11 mouse cellular contexts compared by ENCODE assay signal in genomic region chr11:5009354-5010074, GRCm38 (mm10). TPM values are rescaled to one million over a fixed set of nuclear protein-coding genes. Genes with fewer than 3 reads are reported as not detected.
DNase-seq lines count a peak whose midpoint lies in the region; ATAC-seq and TF ChIP-seq lines count a peak whose summit lies in the region.
"Had no signal": no experiment of that assay in that cellular context is flagged by ENCODE, and none has a peak within 500 bp of the region (broad histone marks: within the 10 kb centered on the region; RNA-seq: fewer than 3 reads in every experiment).

No protein-coding gene starts in this region.

- peak; percentile 89 for TF ChIP-seq EP300 in liver, embryonic 14.5 days (IDR thresholded peaks at IDR 0.05; ENCODE audit: low read depth)

- H3K4me2 ChIP-seq in heart, embryonic 13.5 days: peak overlapping the region; percentile 5; the same call in 1 of the 2 replicates
- H3K4me2 ChIP-seq in liver, embryonic 14.5 days (ENCODE audit: low read depth): peak overlapping the region; percentile 83
- no peak overlapping the region for H3K4me2 ChIP-seq in hindbrain, postnatal 0 days (ENCODE audit: low read depth, low read length)

- no peak for DNase-seq in heart, embryonic 10.5 days (ENCODE audit: low spot score)
- peak; percentile 33 for DNase-seq in 416B (ENCODE audit: low read depth)
- DNase-seq in liver, embryonic 14.5 days (ENCODE audit: low read depth in 3 of 3, low spot score in 3 of 3): peak; percentile 70 to 74 (median 74)
- DNase-seq in hindbrain, postnatal 0 days (ENCODE audit: low spot score): no peak
- no peak for DNase-seq in hindbrain, embryonic 10.5 days (ENCODE audit: low spot score)
- no peak for DNase-seq in layer of hippocampus, postnatal 25 days (ENCODE audit: extremely low spot score in 1 of 2, low spot score in 1 of 2)
- DNase-seq: cerebellum, postnatal 25 days; heart, adult 11 months had no signal

- H3K27ac ChIP-seq in heart, embryonic 13.5 days (replicated peaks): no peak overlapping the region
- no peak overlapping the region for H3K27ac ChIP-seq in heart, embryonic 10.5 days
- peak overlapping the region; percentile 70 for H3K27ac ChIP-seq in brown adipose tissue, adult 24 weeks (replicated peaks; ENCODE audit: low read depth, low read length)
- peak overlapping the region; percentile 97 for H3K27ac ChIP-seq in liver, embryonic 14.5 days
- H3K27ac ChIP-seq in hindbrain, postnatal 0 days: no peak overlapping the region
- H3K27ac ChIP-seq in hindbrain, embryonic 10.5 days: no peak overlapping the region

- no peak for ATAC-seq in heart, embryonic 13.5 days (ENCODE audit: extremely low read depth, insufficient number of reproducible peaks, low FRiP score, low TSS enrichment)
- ATAC-seq in liver, embryonic 14.5 days (ENCODE audit: insufficient read depth): peak; percentile 93
- no peak for ATAC-seq in hindbrain, postnatal 0 days
- ATAC-seq: lung, postnatal 0 days had no signal

- no peak for TF ChIP-seq CTCF in liver, embryonic 14.5 days (IDR thresholded peaks at IDR 0.05; ENCODE audit: low read depth)
- TF ChIP-seq CTCF in hindbrain, postnatal 0 days (IDR thresholded peaks at IDR 0.05; ENCODE audit: low read depth): no peak

- peaks cover 49% of the 10 kb centered on the region for H3K36me3 ChIP-seq in heart, embryonic 13.5 days
- peaks cover 40% of the 10 kb centered on the region for H3K36me3 ChIP-seq in heart, embryonic 10.5 days
- H3K36me3 ChIP-seq in liver, embryonic 14.5 days (replicated peaks; ENCODE audit: control insufficient read depth, insufficient read depth, low read depth): peaks cover 30% of the 10 kb centered on the region
- H3K36me3 ChIP-seq in hindbrain, postnatal 0 days (ENCODE audit: insufficient read depth, low read length): peaks cover 30% of the 10 kb centered on the region
- H3K36me3 ChIP-seq in hindbrain, embryonic 10.5 days: peaks cover 43% of the 10 kb centered on the region

- H3K27me3 ChIP-seq in heart, embryonic 13.5 days (replicated peaks): no peaks in the 10 kb centered on the region
- H3K27me3 ChIP-seq in heart, embryonic 10.5 days (ENCODE audit: insufficient read depth, poor library complexity, severe bottlenecking): no peaks in the 10 kb centered on the region
- no peaks in the 10 kb centered on the region for H3K27me3 ChIP-seq in liver, embryonic 14.5 days (ENCODE audit: control insufficient read depth, insufficient read depth, low read length)
- H3K27me3 ChIP-seq in hindbrain, postnatal 0 days (ENCODE audit: insufficient read depth, low read length): no peaks in the 10 kb centered on the region
- no peaks in the 10 kb centered on the region for H3K27me3 ChIP-seq in hindbrain, embryonic 10.5 days (ENCODE audit: insufficient read depth, poor library complexity, severe bottlenecking)

- WGBS in heart, embryonic 13.5 days: 55% methylated on average over 3 of the region's 3 CpGs
- 65% methylated on average over 3 of the region's 3 CpGs for WGBS in heart, embryonic 10.5 days
- WGBS in liver, embryonic 14.5 days (ENCODE audit: insufficient replicate concordance): 17% methylated on average over 3 of the region's 3 CpGs
- WGBS in hindbrain, postnatal 0 days: 82% methylated on average over 3 of the region's 3 CpGs
- WGBS in hindbrain, embryonic 10.5 days: 87% methylated on average over 3 of the region's 3 CpGs

- H3K9me3 ChIP-seq in heart, embryonic 13.5 days: no peaks in the 10 kb centered on the region
- H3K9me3 ChIP-seq in heart, embryonic 10.5 days: no peaks in the 10 kb centered on the region
- no peaks in the 10 kb centered on the region for H3K9me3 ChIP-seq in liver, embryonic 14.5 days (ENCODE audit: control insufficient read depth, low read length)
- H3K9me3 ChIP-seq in hindbrain, postnatal 0 days (ENCODE audit: low read length): no peaks in the 10 kb centered on the region
- H3K9me3 ChIP-seq in hindbrain, embryonic 10.5 days: no peaks in the 10 kb centered on the region

- H3K4me1 ChIP-seq in heart, embryonic 13.5 days: peaks cover 19% of the 10 kb centered on the region
- H3K4me1 ChIP-seq in heart, embryonic 10.5 days: 0 out of 2 replicates have a peak, but pooled peaks cover 6% of the 10 kb centered on the region
- H3K4me1 ChIP-seq in brown adipose tissue, adult 24 weeks (ENCODE audit: control insufficient read depth, insufficient read depth, insufficient read length, low read length): no peaks in the 10 kb centered on the region
- peaks cover 55 to 56% of the 10 kb centered on the region in 2 experiments for H3K4me1 ChIP-seq in liver, embryonic 14.5 days (replicated peaks; ENCODE audit: control insufficient read depth in 2 of 2, insufficient read depth in 2 of 2, low read length in 1 of 2)
- H3K4me1 ChIP-seq in hindbrain, postnatal 0 days (ENCODE audit: insufficient read depth, low read length): no peaks in the 10 kb centered on the region
- no peaks in the 10 kb centered on the region for H3K4me1 ChIP-seq in hindbrain, embryonic 10.5 days (replicated peaks)

- no peak overlapping the region for H3K9ac ChIP-seq in heart, embryonic 13.5 days
- peak overlapping the region; percentile 71 for H3K9ac ChIP-seq in liver, embryonic 14.5 days (replicated peaks)
- H3K9ac ChIP-seq in hindbrain, postnatal 0 days (replicated peaks; ENCODE audit: low read length): no peak overlapping the region

- no peak overlapping the region for H3K4me3 ChIP-seq in heart, embryonic 13.5 days
- no peak overlapping the region for H3K4me3 ChIP-seq in heart, embryonic 10.5 days
- H3K4me3 ChIP-seq in brown adipose tissue, adult 24 weeks (ENCODE audit: insufficient read depth, low read depth, low read length): no peak overlapping the region
- H3K4me3 ChIP-seq in liver, embryonic 14.5 days (ENCODE audit: insufficient read depth in 1 of 2, low read depth in 2 of 2, low read length in 2 of 2): peak overlapping the region; percentile 58 to 71
- no peak overlapping the region for H3K4me3 ChIP-seq in hindbrain, postnatal 0 days (ENCODE audit: low read length)
- H3K4me3 ChIP-seq in hindbrain, embryonic 10.5 days: no peak overlapping the region

RNA-seq across cellular contexts. Expression of gene Ap1b1, which starts 22.9 kb away (rescaled TPM):
- polyA plus RNA-seq in heart, embryonic 13.5 days (2015; fragmentation: Nextera tagmentation; extraction: Ambion mirVana): 41.2 and 42.6 TPM in 2 replicates
- 55.7 and 62.6 TPM in 2 replicates for polyA plus RNA-seq in heart, embryonic 10.5 days (2016; fragmentation: Nextera tagmentation; extraction: Ambion mirVana)
- 27.0 and 49.5 TPM in 2 replicates for polyA plus RNA-seq in brown adipose tissue, adult 24 weeks (2012; ENCODE audit: insufficient read depth, insufficient read length, missing spikeins)
- polyA plus RNA-seq in liver, embryonic 14.5 days (2012; rRNA removed): 54.1 and 58.8 TPM in 2 replicates
- 64.1 and 77.8 TPM in 2 replicates for polyA plus RNA-seq in liver, embryonic 14.5 days (2014; fragmentation: Nextera tagmentation; extraction: Ambion mirVana)
- total RNA-seq in hindbrain, postnatal 0 days (2014; rRNA removed): 141 and 150 TPM in 2 replicates
- 85.3 and 89.1 TPM in 2 replicates for polyA plus RNA-seq in hindbrain, postnatal 0 days (2015; fragmentation: Nextera tagmentation; extraction: Ambion mirVana)
- 62.6 and 70.3 TPM in 2 replicates for polyA plus RNA-seq in hindbrain, embryonic 10.5 days (2016; fragmentation: Nextera tagmentation; extraction: Ambion mirVana)
- 100 to 1,000 TPM; 134 to 146 TPM for total RNA-seq in layer of hippocampus, postnatal 25 days (2021)

RNA-seq across cellular contexts. Expression of gene Rasl10a, which starts 48.4 kb away (rescaled TPM):
- 0.59 and 0.70 TPM in 2 replicates for polyA plus RNA-seq in heart, embryonic 13.5 days (2015; fragmentation: Nextera tagmentation; extraction: Ambion mirVana)
- polyA plus RNA-seq in heart, embryonic 10.5 days (2016; fragmentation: Nextera tagmentation; extraction: Ambion mirVana): 1.1 and 1.4 TPM in 2 replicates
- polyA plus RNA-seq in brown adipose tissue, adult 24 weeks (2012; ENCODE audit: insufficient read depth, insufficient read length, missing spikeins): 0.95 and 3.4 TPM in 2 replicates
- 0.21 and 0.32 TPM in 2 replicates for polyA plus RNA-seq in liver, embryonic 14.5 days (2012; rRNA removed)
- 0.34 and 0.38 TPM in 2 replicates for polyA plus RNA-seq in liver, embryonic 14.5 days (2014; fragmentation: Nextera tagmentation; extraction: Ambion mirVana)
- 4.7 and 4.8 TPM in 2 replicates for total RNA-seq in hindbrain, postnatal 0 days (2014; rRNA removed)
- polyA plus RNA-seq in hindbrain, postnatal 0 days (2015; fragmentation: Nextera tagmentation; extraction: Ambion mirVana): 4.5 and 4.7 TPM in 2 replicates
- 0.44 and 0.84 TPM in 2 replicates for polyA plus RNA-seq in hindbrain, embryonic 10.5 days (2016; fragmentation: Nextera tagmentation; extraction: Ambion mirVana)
- 10 to 100 TPM; 76.8 to 94.0 TPM for total RNA-seq in layer of hippocampus, postnatal 25 days (2021)

RNA-seq across cellular contexts. Expression of gene Gas2l1, which starts 55.6 kb away (rescaled TPM):
- polyA plus RNA-seq in heart, embryonic 13.5 days (2015; fragmentation: Nextera tagmentation; extraction: Ambion mirVana): 21.0 TPM in 2 replicates
- polyA plus RNA-seq in heart, embryonic 10.5 days (2016; fragmentation: Nextera tagmentation; extraction: Ambion mirVana): 27.0 and 34.4 TPM in 2 replicates
- polyA plus RNA-seq in brown adipose tissue, adult 24 weeks (2012; ENCODE audit: insufficient read depth, insufficient read length, missing spikeins): 17.7 and 20.5 TPM in 2 replicates
- polyA plus RNA-seq in liver, embryonic 14.5 days (2012; rRNA removed): 10.9 and 11.3 TPM in 2 replicates
- 12.1 and 17.1 TPM in 2 replicates for polyA plus RNA-seq in liver, embryonic 14.5 days (2014; fragmentation: Nextera tagmentation; extraction: Ambion mirVana)
- 38.1 and 40.2 TPM in 2 replicates for total RNA-seq in hindbrain, postnatal 0 days (2014; rRNA removed)
- 16.3 and 17.3 TPM in 2 replicates for polyA plus RNA-seq in hindbrain, postnatal 0 days (2015; fragmentation: Nextera tagmentation; extraction: Ambion mirVana)
- 25.5 and 34.9 TPM in 2 replicates for polyA plus RNA-seq in hindbrain, embryonic 10.5 days (2016; fragmentation: Nextera tagmentation; extraction: Ambion mirVana)
- total RNA-seq in layer of hippocampus, postnatal 25 days (2021): 10 to 100 TPM; 92.4 to 95.2 TPM

Comparison
In these comparisons a context has a peak if more than half of its experiments do, and no peak if none do; other contexts are left out.
1. H3K27ac ChIP-seq: peak in brown adipose tissue, adult 24 weeks (single experiment) and liver, embryonic 14.5 days (single experiment); none in heart, embryonic 13.5 days (single experiment), heart, embryonic 10.5 days (single experiment), hindbrain, postnatal 0 days (single experiment) and hindbrain, embryonic 10.5 days (single experiment).
2. H3K4me3 ChIP-seq: peak in liver, embryonic 14.5 days (2 of 2); none in heart, embryonic 13.5 days (single experiment), heart, embryonic 10.5 days (single experiment), brown adipose tissue, adult 24 weeks (single experiment), hindbrain, postnatal 0 days (single experiment) and hindbrain, embryonic 10.5 days (single experiment).
3. DNase-seq: peak in 416B (single experiment) and liver, embryonic 14.5 days (3 of 3); none in heart, embryonic 10.5 days (single experiment), hindbrain, postnatal 0 days (single experiment), hindbrain, embryonic 10.5 days (single experiment) and layer of hippocampus, postnatal 25 days (0 of 2).